Mouse (Mus musculus) liver, embryonic 14.5 days (tissue): ENCODE measurements at regions not wholly inside any gene's neighbourhood (a gene's known extent, or its start where the extent isn't known, plus 50 kb on each side); places are given as distances from the start of the nearest gene placed in this dataset.

ENCODE experiments used
- CTCF ChIP-seq: IDR thresholded peaks from 2 replicates; pipeline ENCODE4 v1.5.1; 2016; ENCODE audit warnings: antibody characterized with exemption, low read depth, control low read depth
- EP300 ChIP-seq: IDR thresholded peaks from 2 replicates; pipeline ENCODE4 v1.6.1; 2016; ENCODE audit warnings: antibody characterized with exemption, low read depth

DNA sequence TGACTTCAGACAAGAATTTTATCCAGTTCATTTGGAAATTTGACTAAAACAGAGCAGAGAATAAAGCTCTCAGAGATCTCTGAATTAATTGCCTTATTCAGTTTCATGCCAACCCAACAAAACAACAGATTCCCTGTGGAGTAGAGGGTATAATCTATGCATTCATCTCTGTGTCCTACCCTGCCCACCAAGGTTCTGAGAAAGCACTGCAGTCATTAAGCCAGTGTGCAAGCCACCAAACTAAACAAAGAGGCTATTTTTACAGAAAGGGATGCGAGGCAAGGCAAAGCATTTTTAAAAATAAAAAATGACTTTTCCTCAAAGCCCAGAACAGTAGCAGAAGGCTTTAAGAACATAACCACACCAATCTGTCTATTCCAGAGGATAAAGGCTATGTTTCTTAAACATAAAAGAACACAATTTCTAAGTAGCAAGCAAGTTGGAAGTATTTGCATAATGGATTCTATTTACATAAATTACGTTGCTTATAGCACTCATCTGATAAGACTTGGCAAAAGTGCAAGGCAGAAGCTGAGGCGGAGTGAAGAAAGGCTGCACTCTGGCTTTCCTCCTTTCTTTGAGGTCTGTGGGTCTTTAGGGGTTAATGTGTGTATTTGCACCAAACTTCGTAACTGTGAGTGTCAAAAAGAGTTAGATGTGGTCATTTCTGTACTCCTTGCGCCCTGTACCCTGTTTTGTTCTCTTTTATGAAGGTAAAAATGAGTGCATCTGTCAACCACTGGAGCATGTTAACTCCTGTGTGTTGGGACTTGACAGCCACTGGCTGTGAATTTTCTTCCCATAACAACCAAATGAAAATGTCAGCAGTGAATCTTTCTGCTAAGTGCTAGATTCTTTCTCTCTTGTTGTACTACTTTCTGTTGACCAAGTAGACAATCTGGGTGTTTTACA lies 430.6 kb upstream of the Igfbp7 start:
- TF ChIP-seq CTCF = no peak
- TF ChIP-seq EP300 = no peak
